Mouse (Mus musculus) olfactory bulb, adult 2 months (tissue): ENCODE results near the gene Ell. TPM values are rescaled to one million over a fixed set of nuclear protein-coding genes. Genes with fewer than 3 reads are reported as not detected.

ENCODE experiments used
- H3K27ac ChIP-seq: fragments of 200-500 bp; 2 replicates; pipeline ENCODE4 v1.5.1; 2012; ENCODE audit warnings: low read depth, low read length; ENCODE audit not compliant: insufficient read depth
- H3K4me1 ChIP-seq: fragments of 200-500 bp; 2 replicates; pipeline ENCODE4 v1.6.1; 2012; ENCODE audit warnings: low read length; ENCODE audit not compliant: control insufficient read depth, insufficient read depth
- H3K4me3 ChIP-seq: fragments of 200-500 bp; 2 replicates; pipeline ENCODE4 v1.5.1; 2012; ENCODE audit warnings: mild to moderate bottlenecking, low read depth, low read length, moderate library complexity; ENCODE audit not compliant: insufficient read depth
- CTCF ChIP-seq: fragments of 200-500 bp; IDR thresholded peaks from 2 replicates; pipeline ENCODE4 v1.5.1; 2012; ENCODE audit warnings: low read depth, mild to moderate bottlenecking, low read length, moderate library complexity; ENCODE audit not compliant: insufficient read depth
- POLR2A ChIP-seq: fragments of 200-500 bp; IDR thresholded peaks from 2 replicates; pipeline ENCODE4 v1.6.1; 2012; ENCODE audit warnings: mild to moderate bottlenecking, low read depth, low read length, moderate library complexity; ENCODE audit not compliant: insufficient read depth
- WGBS: fragments of 180-500 bp; shearing (Covaris S2); methylation state at CpG from one replicate; pipeline ENCODE4 v1.1.7; 2018; 5-methylcytosine and 5-hydroxymethylcytosine counted together
- polyA plus RNA-seq: library from polyadenylated mRNA; stranded (reverse); fragments of >200 nt; gene quantifications from 2 replicates; pipeline ENCODE4 v1.2.4, GENCODE M21; 2012; ENCODE audit warnings: low replicate concordance; ENCODE audit not compliant: missing spikeins, insufficient read depth, insufficient read length

Gene Ell
- polyA plus RNA-seq, 1 experiment = not detected

DNA sequence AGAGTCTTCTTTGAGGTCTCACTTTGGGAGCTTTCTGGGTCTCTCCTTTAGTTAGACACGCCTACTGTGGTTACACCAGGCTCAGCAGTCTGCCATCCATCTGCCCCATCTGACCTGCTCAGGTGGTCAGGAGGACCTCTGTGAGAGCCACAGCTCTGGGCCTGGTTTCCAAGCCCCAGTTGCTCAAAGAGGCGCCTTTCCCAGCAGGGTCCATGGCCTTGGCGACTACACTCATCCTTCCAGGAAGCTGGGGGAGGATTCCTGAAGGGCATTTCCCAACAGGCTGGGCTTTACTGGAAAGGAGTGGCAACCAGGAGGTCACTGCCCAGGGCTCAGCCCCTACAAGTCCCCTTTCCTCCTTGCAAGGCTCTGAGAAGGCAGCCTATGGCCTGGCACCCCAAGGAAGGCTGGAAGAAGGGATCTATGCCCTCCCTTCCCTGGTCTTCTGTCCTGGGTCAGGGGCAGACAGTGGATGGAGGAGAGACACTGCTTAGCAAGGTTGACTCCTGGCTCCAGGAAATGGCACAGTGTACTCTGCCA is 25.5 kb downstream of the Ell start:
- WGBS = 80% methylated on average over 3 of the region's 3 CpGs

DNA sequence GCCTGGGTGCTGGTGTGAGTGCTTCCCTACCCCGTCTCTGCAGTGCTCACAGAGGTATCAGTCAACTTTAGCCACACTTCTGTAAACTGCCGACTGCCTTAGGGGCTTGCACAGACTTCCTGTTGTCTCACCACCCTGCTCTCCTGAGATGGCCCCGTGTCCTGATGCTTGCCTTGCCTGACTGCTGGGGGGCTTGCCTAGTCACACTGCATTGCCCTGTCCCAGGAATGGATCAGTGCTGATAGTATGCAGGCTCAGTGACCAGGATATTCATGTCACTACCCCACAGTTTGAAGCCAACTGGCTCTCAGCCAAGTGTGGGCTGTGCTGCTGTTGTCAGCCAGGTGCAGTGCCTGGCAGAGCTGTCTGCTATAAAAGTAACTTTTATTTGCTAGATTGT is 26.3 kb downstream of the Ell start:
- WGBS = 63% methylated on average over 3 of the region's 3 CpGs
- no peak overlapping the region for H3K27ac ChIP-seq
- TF ChIP-seq POLR2A = no peak
- TF ChIP-seq CTCF = no peak

More for the DNA sequence above, 25.5 kb downstream of the Ell start:
- TF ChIP-seq POLR2A (no peak), CTCF (no peak)
- H3K4me1 ChIP-seq = peaks cover 39% of the 10 kb centered on the region
- no peak overlapping the region for H3K27ac ChIP-seq
- no peak overlapping the region for H3K4me3 ChIP-seq

DNA sequence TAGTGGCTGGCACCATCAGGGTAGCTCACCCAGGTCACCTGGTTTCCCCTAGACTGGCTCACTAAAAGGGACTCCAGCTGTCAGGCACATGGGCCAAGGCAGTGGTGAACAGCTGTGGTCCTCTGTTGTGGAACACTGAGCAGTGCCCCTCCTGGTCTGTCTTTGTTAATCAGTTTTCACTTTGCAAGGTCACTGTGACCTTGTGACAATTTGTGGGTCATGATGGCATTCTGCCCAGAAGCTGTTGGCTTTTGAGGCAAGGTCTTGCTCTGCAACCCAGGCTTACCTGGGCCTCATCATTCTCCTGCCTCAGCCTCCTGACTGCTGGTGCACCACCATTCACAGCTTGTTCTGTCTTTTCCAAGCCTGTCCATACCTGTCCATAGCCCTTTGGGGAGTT is 31.1 kb downstream of the Ell start:
- Histone ChIP-seq H3K4me1 (peaks cover 25% of the 10 kb centered on the region), H3K4me3 (no peak overlapping the region), H3K27ac (no peak overlapping the region)
- TF ChIP-seq POLR2A (no peak), CTCF (no peak)

More for the DNA sequence above, 26.3 kb downstream of the Ell start:
- peaks cover 37% of the 10 kb centered on the region for H3K4me1 ChIP-seq
- H3K4me3 ChIP-seq = no peak overlapping the region

DNA sequence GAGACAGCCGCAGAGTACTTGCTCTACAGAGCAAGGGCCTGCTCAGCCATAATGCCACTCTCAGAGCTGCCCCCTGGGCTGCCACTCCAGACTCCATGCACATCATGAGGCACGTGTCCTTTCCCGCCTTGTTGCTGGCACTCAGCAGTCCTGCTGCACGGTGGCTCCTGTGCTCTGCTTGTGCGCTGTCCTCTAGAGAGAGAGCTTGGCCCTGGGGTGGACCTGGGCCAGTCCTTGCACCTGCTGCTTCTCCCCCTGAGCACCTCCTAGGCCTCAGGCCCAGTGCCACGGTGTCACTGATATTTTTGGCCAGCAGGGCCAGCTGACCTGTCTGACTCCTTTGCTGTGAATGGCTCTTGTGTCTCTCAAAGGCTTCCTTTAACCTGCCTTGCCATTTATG is 31.7 kb downstream of the Ell start:
- Histone ChIP-seq H3K4me3 (no peak overlapping the region), H3K4me1 (peaks cover 20% of the 10 kb centered on the region), H3K27ac (no peak overlapping the region)
- TF ChIP-seq CTCF (no peak), POLR2A (no peak)
- WGBS = 57% methylated on average over 6 of the region's 6 CpGs

DNA sequence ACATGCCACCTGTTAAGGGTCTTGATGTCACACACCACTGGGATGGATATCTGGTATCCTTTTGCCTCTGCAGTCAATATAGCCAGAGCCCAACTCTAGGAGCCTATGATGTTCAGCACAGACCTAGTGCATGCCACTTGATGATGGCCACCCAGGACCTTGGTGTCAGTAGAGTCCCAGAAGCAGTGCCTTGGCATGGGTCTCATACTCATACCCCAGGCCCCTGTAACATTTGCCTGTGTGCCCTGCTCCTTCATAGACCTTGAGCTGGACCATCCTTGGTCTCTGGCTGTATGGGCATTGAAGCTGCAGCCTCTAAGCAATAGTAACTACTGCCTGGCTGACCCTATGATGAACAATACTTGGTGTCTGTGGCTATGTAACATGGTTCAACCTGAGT is 35.0 kb downstream of the Ell start:
- no peak overlapping the region for H3K4me3 ChIP-seq
- no peak for TF ChIP-seq POLR2A
- TF ChIP-seq CTCF = no peak
- no peak overlapping the region for H3K27ac ChIP-seq
- H3K4me1 ChIP-seq = peaks cover 20% of the 10 kb centered on the region

DNA sequence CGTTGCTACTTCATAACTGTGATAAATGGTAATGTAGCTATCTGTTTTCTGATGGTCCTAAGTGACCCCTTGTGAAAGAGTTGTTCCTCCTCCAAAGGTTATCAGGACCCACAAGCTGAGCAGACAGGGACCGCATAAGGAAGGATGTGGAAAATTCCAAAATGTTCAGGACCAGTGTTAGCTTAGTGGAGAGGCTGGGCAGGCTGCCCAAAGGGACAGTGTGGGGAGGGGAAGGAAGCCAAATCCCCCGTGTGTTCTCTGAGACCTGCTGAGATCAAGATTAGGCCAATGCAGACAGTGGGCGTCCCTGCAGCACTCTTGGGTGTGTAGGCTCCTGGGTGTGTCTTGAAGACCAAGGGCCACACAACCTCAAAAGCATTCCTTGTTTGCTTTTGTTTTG is 35.7 kb downstream of the Ell start:
- peaks cover 18% of the 10 kb centered on the region for H3K4me1 ChIP-seq
- H3K27ac ChIP-seq = no peak overlapping the region
- no peak for TF ChIP-seq POLR2A
- no peak for TF ChIP-seq CTCF
- 55% methylated on average over 4 of the region's 4 CpGs for WGBS
- no peak overlapping the region for H3K4me3 ChIP-seq

DNA sequence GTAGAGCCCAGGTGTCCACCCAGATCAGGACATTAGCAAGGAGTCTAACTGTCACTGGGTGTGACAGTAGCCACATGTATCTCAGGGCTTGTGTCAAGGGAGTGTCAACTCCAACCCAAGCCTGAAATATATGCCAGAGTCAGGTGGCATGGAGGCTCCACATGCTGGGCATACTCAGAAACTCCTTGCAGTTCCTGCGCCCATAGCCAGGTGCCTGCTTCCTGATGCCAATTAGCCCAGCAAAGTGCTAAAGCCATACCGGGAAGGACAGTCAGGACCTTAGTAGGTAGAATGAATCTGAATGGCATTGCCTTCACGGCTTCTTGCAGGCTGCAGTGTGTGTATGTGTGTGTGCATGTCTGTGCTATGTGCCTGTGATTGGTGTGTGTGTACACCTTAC is 38.0 kb downstream of the Ell start:
- H3K4me3 ChIP-seq = no peak overlapping the region
- no peak for TF ChIP-seq POLR2A
- no peak for TF ChIP-seq CTCF
- WGBS = 87% methylated on average over 3 of the region's 3 CpGs
- H3K27ac ChIP-seq = no peak overlapping the region
- peaks cover 5% of the 10 kb centered on the region; the same call in 1 of the 2 replicates for H3K4me1 ChIP-seq

DNA sequence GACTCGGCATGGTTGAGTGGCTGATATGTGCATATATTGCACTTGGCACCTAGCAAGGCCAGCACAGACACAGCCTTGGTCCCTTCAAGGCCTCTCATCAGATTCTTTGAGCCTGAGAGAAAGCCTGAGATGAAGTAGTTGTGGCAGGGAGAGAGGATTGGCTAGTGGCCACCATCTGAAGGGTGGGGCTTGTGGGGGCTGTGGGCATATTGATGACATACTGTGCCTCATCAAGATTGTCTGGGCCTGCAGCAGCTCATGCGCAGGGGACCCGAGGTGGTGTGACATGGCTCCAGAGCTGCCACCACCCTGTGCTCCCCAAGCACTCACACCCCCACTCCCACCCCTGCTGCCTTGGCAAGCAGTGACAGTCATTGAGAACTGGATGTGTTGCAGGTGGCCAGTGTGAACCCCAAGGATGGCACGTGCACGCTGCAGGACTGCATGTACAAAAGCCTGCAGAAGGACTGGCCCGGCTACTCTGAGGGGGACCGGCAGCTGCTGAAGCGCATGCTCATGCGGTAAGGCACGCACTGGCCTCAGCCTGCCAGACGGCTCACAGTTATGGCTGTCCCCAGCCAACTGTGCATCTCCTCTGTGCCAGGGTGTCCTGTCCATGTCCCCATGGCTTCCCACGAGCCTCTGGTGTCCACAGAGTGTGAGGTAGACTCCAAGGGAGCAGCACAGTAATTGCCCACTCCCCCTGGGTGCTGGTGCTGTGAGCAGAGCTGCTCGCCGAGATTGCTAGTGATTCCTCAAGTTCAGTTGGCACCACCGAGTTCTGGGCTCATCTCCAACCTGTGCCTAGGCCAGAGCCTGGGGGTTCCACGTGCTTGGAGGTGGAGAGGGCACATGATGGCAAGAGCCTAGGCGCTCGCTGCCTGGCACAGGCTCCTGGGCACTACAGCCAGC is 44.5 kb downstream of the Ell start:
- TF ChIP-seq CTCF (no peak), POLR2A (no peak)
- Histone ChIP-seq H3K4me1 (no peaks in the 10 kb centered on the region), H3K4me3 (no peak overlapping the region), H3K27ac (no peak overlapping the region)
- WGBS = 57% methylated on average over 18 of the region's 18 CpGs

DNA sequence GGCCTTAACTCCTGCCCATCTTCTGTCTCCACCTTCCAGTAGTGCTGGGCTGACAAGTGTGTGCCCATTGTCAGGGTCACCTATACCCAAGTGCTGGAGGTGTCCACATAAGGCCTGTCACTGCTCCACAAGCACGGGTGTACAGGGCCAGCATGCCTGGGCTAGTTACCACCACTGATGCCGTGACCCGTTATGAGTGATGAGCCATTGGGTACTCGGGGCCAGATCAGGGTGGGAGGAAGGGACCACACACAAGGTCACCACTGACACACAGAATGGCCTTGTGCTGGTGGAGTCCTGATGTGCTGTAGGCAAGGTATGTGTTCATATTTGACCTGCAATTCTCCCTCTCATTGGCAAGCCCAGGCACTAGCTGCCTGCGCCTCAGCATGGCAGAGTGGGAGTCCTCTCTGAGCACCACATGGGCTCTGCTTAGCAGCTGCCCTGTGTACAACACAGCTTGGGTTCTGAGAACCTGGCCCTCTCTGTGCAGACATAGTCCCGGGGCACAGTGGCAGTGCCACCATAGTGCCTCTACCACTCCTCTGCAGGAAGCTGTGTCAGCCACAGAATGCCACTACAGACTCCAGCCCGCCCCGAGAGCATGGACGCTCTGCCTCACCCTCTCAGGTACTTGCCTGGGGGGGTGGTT is 45.5 kb downstream of the Ell start:
- H3K4me1 ChIP-seq = no peaks in the 10 kb centered on the region
- no peak overlapping the region for H3K27ac ChIP-seq
- 88% methylated on average over 9 of the region's 9 CpGs for WGBS
- H3K4me3 ChIP-seq = no peak overlapping the region
- TF ChIP-seq POLR2A (no peak), CTCF (no peak)
